Mouse (Mus musculus) testis, adult 2 months (tissue): Measurements from ENCODE around the gene Zfp423. TPM values are rescaled to one million over a fixed set of nuclear protein-coding genes. Genes with fewer than 3 reads are reported as not detected.

Experiments
- H3K27ac ChIP-seq: fragments of 200-500 bp; 2 replicates; pipeline ENCODE4 v1.5.1; 2012; ENCODE audit warnings: low read depth, low read length; ENCODE audit not compliant: control insufficient read depth, insufficient read depth
- H3K27me3 ChIP-seq: fragments of 200-500 bp; 2 replicates; pipeline ENCODE4 v1.6.1; 2012; ENCODE audit warnings: mild to moderate bottlenecking, low read length, moderate library complexity; ENCODE audit not compliant: control insufficient read depth, insufficient read depth
- H3K36me3 ChIP-seq: fragments of 200-500 bp; 2 replicates; pipeline ENCODE4 v1.6.1; 2012; ENCODE audit warnings: mild to moderate bottlenecking, low read length; ENCODE audit not compliant: control insufficient read depth, insufficient read depth
- H3K4me1 ChIP-seq: fragments of 200-500 bp; 2 replicates; pipeline ENCODE4 v1.6.1; 2012; ENCODE audit warnings: low read length; ENCODE audit not compliant: control insufficient read depth, insufficient read depth
- H3K4me3 ChIP-seq: fragments of 200-500 bp; 2 replicates; pipeline ENCODE4 v1.5.1; 2012; ENCODE audit warnings: low read depth, mild to moderate bottlenecking, low read length, moderate library complexity, mixed read lengths; ENCODE audit not compliant: control insufficient read depth
- CTCF ChIP-seq: fragments of 200-500 bp; IDR thresholded peaks from 2 replicates; pipeline ENCODE4 v1.5.1; 2012; ENCODE audit warnings: low read depth, mild to moderate bottlenecking, inconsistent platforms, low read length, moderate library complexity; ENCODE audit not compliant: control insufficient read depth, insufficient read depth, insufficient replicate concordance
- POLR2A ChIP-seq: fragments of 200-500 bp; IDR thresholded peaks from 2 replicates; pipeline ENCODE4 v1.6.1; 2012; ENCODE audit warnings: low read depth, mild to moderate bottlenecking, inconsistent platforms, low read length, moderate library complexity; ENCODE audit not compliant: control insufficient read depth
- polyA plus RNA-seq: library from polyadenylated mRNA; depleted of rRNA; stranded (reverse); fragments of >200 nt; gene quantifications from 2 replicates; pipeline ENCODE4 v1.2.3, GENCODE M21; 2012; rRNA removed

Zfp423 gene
- polyA plus RNA-seq, 1 experiment, result 7.2 TPM

DNA sequence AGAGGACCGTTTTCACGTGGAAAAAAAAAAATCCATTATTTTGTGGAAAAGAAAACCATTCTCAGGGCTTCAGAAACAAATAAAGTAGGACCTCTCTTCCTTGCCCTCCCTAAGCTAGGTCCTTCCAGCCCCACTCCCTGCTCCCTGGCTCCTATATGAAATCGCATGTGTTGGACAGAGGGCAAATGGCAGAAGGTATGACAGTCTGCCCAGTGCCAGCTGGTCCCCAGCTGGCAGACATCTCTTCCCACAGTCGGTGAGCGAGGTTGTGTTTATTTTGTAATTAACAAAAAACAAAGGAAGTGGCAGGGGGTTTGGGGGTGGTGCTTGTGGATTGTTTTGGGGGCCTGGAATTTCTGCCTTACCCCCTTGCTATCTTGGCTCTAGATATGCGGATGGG, 339.2 kb downstream of the Zfp423 start:
- Histone ChIP-seq H3K27ac (no peak overlapping the region), H3K27me3 (no peaks in the 10 kb centered on the region), H3K36me3 (no peaks in the 10 kb centered on the region), H3K4me1 (no peaks in the 10 kb centered on the region), H3K4me3 (no peak overlapping the region)
- TF ChIP-seq POLR2A (no peak), CTCF (no peak)

DNA sequence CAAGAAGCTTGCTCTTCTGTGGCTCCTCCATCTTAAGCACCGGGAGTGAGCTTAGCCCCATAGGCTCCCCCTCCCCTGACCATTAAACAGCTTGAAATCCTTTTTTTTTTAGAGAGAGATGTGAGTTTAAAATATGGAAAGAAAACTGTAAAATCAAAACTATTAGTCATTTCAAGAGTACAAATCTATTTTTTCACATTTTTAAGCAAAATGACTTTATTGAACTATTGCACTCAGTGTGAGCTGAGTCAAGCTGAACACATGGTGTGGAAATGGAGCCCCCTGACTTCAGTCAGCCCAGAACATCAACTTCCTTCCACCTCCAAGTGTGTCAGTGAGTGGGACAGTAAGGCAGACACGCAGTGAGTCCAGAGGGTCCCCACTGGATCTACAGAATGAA, 339.9 kb downstream of the Zfp423 start:
- no peaks in the 10 kb centered on the region for H3K36me3 ChIP-seq
- no peaks in the 10 kb centered on the region for H3K27me3 ChIP-seq
- H3K27ac ChIP-seq, result no peak overlapping the region
- H3K4me1 ChIP-seq, result no peaks in the 10 kb centered on the region
- H3K4me3 ChIP-seq, result no peak overlapping the region
- TF ChIP-seq CTCF, result no peak
- no peak for TF ChIP-seq POLR2A

DNA sequence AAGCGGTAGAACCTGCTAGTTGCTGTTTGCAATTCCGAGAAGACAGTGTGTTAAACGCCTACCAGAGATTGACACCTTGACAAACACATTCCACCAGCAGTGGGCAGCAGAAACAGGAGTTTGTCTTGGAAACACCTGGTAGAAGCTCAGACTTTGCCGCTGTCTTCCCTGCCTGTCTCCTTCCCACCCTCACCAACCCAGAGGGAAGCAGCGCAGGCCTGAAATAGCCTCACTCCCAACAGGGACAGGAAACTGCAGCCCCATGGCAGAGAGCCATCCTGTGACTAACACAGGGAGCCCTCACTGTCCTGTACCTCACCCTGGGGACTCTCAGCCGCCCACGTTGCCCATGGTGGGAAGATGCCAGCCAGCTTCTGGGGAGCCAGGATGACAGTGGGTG, 340.3 kb downstream of the Zfp423 start:
- H3K27ac ChIP-seq, result no peak overlapping the region
- no peaks in the 10 kb centered on the region for H3K4me1 ChIP-seq
- no peaks in the 10 kb centered on the region for H3K36me3 ChIP-seq
- no peak overlapping the region for H3K4me3 ChIP-seq
- TF ChIP-seq CTCF, result no peak
- no peak for TF ChIP-seq POLR2A
- H3K27me3 ChIP-seq, result no peaks in the 10 kb centered on the region

DNA sequence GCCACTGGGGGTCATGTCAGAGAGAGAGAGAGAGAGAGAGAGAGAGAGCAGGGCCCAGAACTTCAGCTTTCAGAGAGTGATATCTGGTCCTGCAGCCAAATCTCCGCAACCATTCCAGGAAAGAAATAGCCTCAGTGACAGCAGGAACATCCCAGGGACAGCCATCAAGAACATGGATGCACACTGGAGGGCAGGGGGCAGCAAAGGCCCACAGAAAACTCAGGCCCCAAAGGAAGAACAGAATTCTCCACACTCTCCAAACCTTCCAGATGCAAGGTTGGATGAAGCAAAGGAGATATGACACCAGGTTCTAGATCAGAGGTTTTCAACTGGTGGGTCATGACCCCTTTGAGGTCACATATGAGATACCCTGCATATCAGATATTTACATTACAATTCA, 345.7 kb downstream of the Zfp423 start:
- Histone ChIP-seq H3K36me3 (no peaks in the 10 kb centered on the region), H3K4me3 (no peak overlapping the region), H3K4me1 (no peaks in the 10 kb centered on the region), H3K27ac (no peak overlapping the region), H3K27me3 (no peaks in the 10 kb centered on the region)
- TF ChIP-seq CTCF (no peak), POLR2A (no peak)

Other genes starting within 250 kb of the Zfp423 start
- gene Cnep1r1, start 159.2 kb upstream of the Zfp423 start, polyA plus RNA-seq, result 14.9 and 21.1 TPM in 2 replicates
- 5.3 TPM in 2 replicates for gene Heatr3, start 178.3 kb upstream of the Zfp423 start, polyA plus RNA-seq
- 83.1 and 92.8 TPM in 2 replicates for gene Tent4b, start 239.6 kb upstream of the Zfp423 start, polyA plus RNA-seq